Mouse (Mus musculus): Measurements from ENCODE around the gene Idnk.

GRCm38 (mm10) chr13:58210441-58210840 is 53.0 kb downstream of the Idnk start:
- TF ChIP-seq CTCF (IDR thresholded peaks at IDR 0.05; ENCODE audit: control insufficient read depth, insufficient read depth, insufficient read length) (no peak), USF1 (IDR thresholded peaks at IDR 0.05; ENCODE audit: low read depth) (no peak)

Measured in C2C12 (cell line).